Mouse (Mus musculus) spleen, postnatal 36 days (tissue): ENCODE measurements around the gene Nr1d2.
"Not testable (repeated sequence)": the region's sequence is repeated elsewhere in the genome, so short reads cannot be mapped to it uniquely, and the experiment has no call there.

ENCODE experiments used
- DNase-seq, 2 experiments: peaks; one replicate each; pipeline ENCODE4 v3.0.0; 2022; ENCODE audit warnings: low spot score in 2 of 2, mixed read lengths in 1 of 2

The Nr1d2 gene

GRCm38 (mm10) chr14:18238750-18239731 is at the start of gene Nr1d2:
Nr1d2 (minus strand) TSS chr14:18239127.
- peak; percentile 95 to 96 for DNase-seq

GRCm38 (mm10) chr14:18287391-18287790 is 48.5 kb upstream of the Nr1d2 start:
- no peak for DNase-seq

- no peak for DNase-seq
Observed at GRCm38 (mm10) chr14:18286441-18286840, 47.5 kb upstream of the Nr1d2 start.

- no peak for DNase-seq
Observed at GRCm38 (mm10) chr14:18285476-18285875, 46.5 kb upstream of the Nr1d2 start.

- no peak for DNase-seq
Observed at GRCm38 (mm10) chr14:18284581-18284980, 45.7 kb upstream of the Nr1d2 start.

GRCm38 (mm10) chr14:18280375-18280774 is 41.4 kb upstream of the Nr1d2 start:
- DNase-seq, result no peak

- no peak for DNase-seq
Observed at GRCm38 (mm10) chr14:18274526-18274925, 35.6 kb upstream of the Nr1d2 start.

GRCm38 (mm10) chr14:18271666-18272065 is 32.7 kb upstream of the Nr1d2 start:
- DNase-seq, result no peak

GRCm38 (mm10) chr14:18270529-18271441 is 31.9 kb upstream of the Nr1d2 start, which contains the start of the genes Nkiras1 and Rpl15:
Nkiras1 (plus strand) TSS chr14:18271136.
Rpl15 (minus strand) TSS chr14:18271391.
- peak; percentile 98 for DNase-seq

- not testable (repeated sequence) for DNase-seq
Observed at GRCm38 (mm10) chr14:18269947-18270528, 31.1 kb upstream of the Nr1d2 start.

GRCm38 (mm10) chr14:18263427-18263826 is 24.5 kb upstream of the Nr1d2 start:
- no peak for DNase-seq

GRCm38 (mm10) chr14:18261203-18261602 is 22.3 kb upstream of the Nr1d2 start:
- DNase-seq, result no peak

GRCm38 (mm10) chr14:18242638-18243130 is 3.8 kb upstream of the Nr1d2 start:
- DNase-seq, result no peak

GRCm38 (mm10) chr14:18241786-18242185 is 2.9 kb upstream of the Nr1d2 start:
- no peak for DNase-seq

GRCm38 (mm10) chr14:18240132-18240531 is 1.2 kb upstream of the Nr1d2 start:
- DNase-seq, result no peak

- peak; percentile 97 for DNase-seq
Observed at GRCm38 (mm10) chr14:18238131-18238749, 687 bp downstream of the Nr1d2 start.

- no peak for DNase-seq
Observed at GRCm38 (mm10) chr14:18237381-18237780, 1.5 kb downstream of the Nr1d2 start.

- not testable (repeated sequence) for DNase-seq
Observed at GRCm38 (mm10) chr14:18236496-18237235, 2.3 kb downstream of the Nr1d2 start.

GRCm38 (mm10) chr14:18233981-18234960 is 4.7 kb downstream of the Nr1d2 start:
- peak in 1 of 2 experiments; percentile 13 for DNase-seq
